Comparison of ENCODE assay signal across 10 mouse cellular contexts in the genomic region with DNA sequence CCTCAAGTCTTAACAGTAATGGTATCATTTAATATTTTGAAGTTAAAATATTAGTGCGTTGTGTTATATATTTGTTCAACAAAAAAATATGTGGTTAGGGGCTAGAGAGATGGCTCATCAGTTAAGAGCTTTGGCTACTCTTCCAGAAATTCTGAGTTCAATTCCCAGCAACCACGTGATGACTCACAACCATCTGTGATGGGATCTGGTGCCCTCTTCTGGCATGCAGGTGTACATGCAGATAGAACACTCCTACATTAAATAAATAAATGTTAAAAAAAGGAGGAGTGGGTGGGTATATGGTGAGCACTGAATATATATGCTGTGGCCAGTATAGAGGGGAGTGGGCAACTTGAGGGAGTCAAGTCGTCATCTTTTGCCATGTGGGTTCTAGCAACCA. TPM values are rescaled to one million over a fixed set of nuclear protein-coding genes. Genes with fewer than 3 reads are reported as not detected.
DNase-seq lines count a peak whose midpoint lies in the region; ATAC-seq and TF ChIP-seq lines count a peak whose summit lies in the region.
"Had no signal": no experiment of that assay in that cellular context is flagged by ENCODE, and none has a peak within 500 bp of the region (broad histone marks: within the 10 kb centered on the region; RNA-seq: fewer than 3 reads in every experiment).

No protein-coding gene starts in this region.

- WGBS in heart, adult 2 months: 76% methylated on average over 3 of the region's 3 CpGs
- WGBS in thymus, adult 2 months: 86% methylated on average over 3 of the region's 3 CpGs
- WGBS in forebrain, embryonic 13.5 days: 78% methylated on average over 3 of the region's 3 CpGs

- DNase-seq in heart, adult 2 months: no peak
- no peak for DNase-seq in heart, postnatal 4 days
- peak; percentile 22 for DNase-seq in thymus, adult 2 months
- no peak for DNase-seq in thymus, postnatal 0 days (ENCODE audit: low spot score)
- no peak for DNase-seq in ovary, postnatal 36 days (ENCODE audit: low spot score)
- DNase-seq in layer of hippocampus, adult 9-10 months (ENCODE audit: low spot score): no peak

- intact Hi-C loops in heart, adult 2 months (cut with DNase I): loop anchor here (5.0 kb wide), 1 partner anchor 37 kb away; no protein-coding TSS in a partner anchor

- no peaks in the 10 kb centered on the region for H3K27me3 ChIP-seq in heart, adult 2 months (ENCODE audit: control insufficient read depth, insufficient read depth, low read length)
- no peaks in the 10 kb centered on the region for H3K27me3 ChIP-seq in thymus, adult 2 months (ENCODE audit: control insufficient read depth, insufficient read depth, low read length)
- no peaks in the 10 kb centered on the region for H3K27me3 ChIP-seq in forebrain, embryonic 13.5 days
- H3K27me3 ChIP-seq: embryonic facial prominence, embryonic 13.5 days; limb, embryonic 13.5 days had no signal

- peaks cover 1% of the 10 kb centered on the region; the same call in 1 of the 2 replicates for H3K79me2 ChIP-seq in heart, adult 2 months (replicated peaks; ENCODE audit: control insufficient read depth, insufficient read depth, low read length)

- TF ChIP-seq POLR2A in heart, adult 2 months (IDR thresholded peaks at IDR 0.05; ENCODE audit: insufficient read depth, low read depth, low read length): no peak
- no peak for TF ChIP-seq POLR2A in thymus, adult 2 months (IDR thresholded peaks at IDR 0.05; ENCODE audit: control insufficient read depth, extremely low read depth, insufficient read depth, low read length, poor library complexity)

- H3K9me3 ChIP-seq in forebrain, embryonic 13.5 days (replicated peaks): no peaks in the 10 kb centered on the region
- H3K9me3 ChIP-seq: embryonic facial prominence, embryonic 13.5 days; limb, embryonic 13.5 days had no signal

- peak; percentile 58 for TF ChIP-seq CTCF in heart, adult 2 months (IDR thresholded peaks at IDR 0.05)
- no peak for TF ChIP-seq CTCF in thymus, adult 2 months (IDR thresholded peaks at IDR 0.05; ENCODE audit: borderline replicate concordance, control insufficient read depth, extremely low read depth, insufficient read depth, low read length, poor library complexity)

- TF ChIP-seq EP300 in heart, adult 2 months (IDR thresholded peaks at IDR 0.05; ENCODE audit: insufficient read depth, low read depth, low read length): no peak

- peaks cover 11% of the 10 kb centered on the region for H3K36me3 ChIP-seq in heart, adult 2 months (ENCODE audit: control insufficient read depth, insufficient read depth, low read length)
- peaks cover 57% of the 10 kb centered on the region for H3K36me3 ChIP-seq in thymus, adult 2 months (ENCODE audit: control insufficient read depth, insufficient read depth, low read length)
- H3K36me3 ChIP-seq in forebrain, embryonic 13.5 days (ENCODE audit: poor library complexity, severe bottlenecking): peaks cover 77% of the 10 kb centered on the region

- no peak overlapping the region for H3K4me3 ChIP-seq in heart, adult 2 months
- H3K4me3 ChIP-seq in thymus, adult 2 months (ENCODE audit: control insufficient read depth, insufficient read depth, low read length): no peak overlapping the region
- no peak overlapping the region for H3K4me3 ChIP-seq in forebrain, embryonic 13.5 days
- H3K4me3 ChIP-seq: embryonic facial prominence, embryonic 13.5 days; limb, embryonic 13.5 days had no signal

- no peak overlapping the region for H3K9ac ChIP-seq in heart, adult 2 months (ENCODE audit: low read depth, low read length)
- H3K9ac ChIP-seq in forebrain, embryonic 13.5 days: no peak overlapping the region
- H3K9ac ChIP-seq: embryonic facial prominence, embryonic 13.5 days; limb, embryonic 13.5 days had no signal

- no peak overlapping the region for H3K27ac ChIP-seq in heart, adult 2 months
- H3K27ac ChIP-seq in thymus, adult 2 months (ENCODE audit: control insufficient read depth, insufficient read depth, low read length): no peak overlapping the region
- no peak overlapping the region for H3K27ac ChIP-seq in forebrain, embryonic 13.5 days
- H3K27ac ChIP-seq: embryonic facial prominence, embryonic 13.5 days; limb, embryonic 13.5 days had no signal

- no peaks in the 10 kb centered on the region for H3K4me1 ChIP-seq in heart, adult 2 months (ENCODE audit: control insufficient read depth, insufficient read depth, low read length)
- no peaks in the 10 kb centered on the region for H3K4me1 ChIP-seq in thymus, adult 2 months (replicated peaks; ENCODE audit: control insufficient read depth, insufficient read depth, low read length)
- H3K4me1 ChIP-seq in forebrain, embryonic 13.5 days: peaks cover 19% of the 10 kb centered on the region
- H3K4me1 ChIP-seq: embryonic facial prominence, embryonic 13.5 days had no signal

- 0 out of 2 replicates have a peak, but pooled peaks have one; percentile 32 for ATAC-seq in erythroblast, adult 5-6 weeks (replicated peaks; ENCODE audit: low FRiP score, poor library complexity, severe bottlenecking)
- ATAC-seq in forebrain, embryonic 13.5 days: no peak

- H3K4me2 ChIP-seq in forebrain, embryonic 13.5 days: no peak overlapping the region
- H3K4me2 ChIP-seq: embryonic facial prominence, embryonic 13.5 days; limb, embryonic 13.5 days had no signal

RNA-seq across cellular contexts. Expression of a gene that starts 6.8 kb away (rescaled TPM):
- total RNA-seq in heart, adult 2 months (2021): 10 to 100 TPM; 26.2 to 27.6 TPM
- 8.1 and 19.2 TPM in 2 replicates for polyA plus RNA-seq in heart, adult 2 months (2012; rRNA removed)
- 10 to 100 TPM; 37.9 to 41.4 TPM for total RNA-seq in heart, postnatal 4 days (2021)
- polyA plus RNA-seq in thymus, adult 2 months (2012; rRNA removed): 24.0 and 32.9 TPM in 2 replicates
- polyA plus RNA-seq in thymus, postnatal 0 days (2015; fragmentation: Nextera tagmentation; extraction: Ambion mirVana): 141 and 143 TPM in 2 replicates
- 55.4 and 66.3 TPM in 2 replicates for total RNA-seq in erythroblast, adult 5-6 weeks (2015; ENCODE audit: low replicate concordance)
- 42.4 and 45.2 TPM in 2 replicates for total RNA-seq in erythroblast, adult 5-6 weeks (2017; ENCODE audit: low replicate concordance)
- 76.7 and 80.8 TPM in 2 replicates for polyA plus RNA-seq in forebrain, embryonic 13.5 days (2015; fragmentation: Nextera tagmentation; extraction: Ambion mirVana)

RNA-seq across cellular contexts. Expression of a gene that starts 6.8 kb away (rescaled TPM):
- 10 to 100 TPM; 49.6 to 52.8 TPM for total RNA-seq in heart, adult 2 months (2021)
- 7.7 and 15.7 TPM in 2 replicates for polyA plus RNA-seq in heart, adult 2 months (2012; rRNA removed)
- total RNA-seq in heart, postnatal 4 days (2021): 100 to 1,000 TPM in 1 of 2 experiments, 10 to 100 TPM in 1; 97.2 to 101 TPM
- 32.1 and 47.0 TPM in 2 replicates for polyA plus RNA-seq in thymus, adult 2 months (2012; rRNA removed)
- polyA plus RNA-seq in thymus, postnatal 0 days (2015; fragmentation: Nextera tagmentation; extraction: Ambion mirVana): 103 and 128 TPM in 2 replicates
- total RNA-seq in erythroblast, adult 5-6 weeks (2015; ENCODE audit: low replicate concordance): 69.4 and 75.4 TPM in 2 replicates
- 84.8 and 100 TPM in 2 replicates for total RNA-seq in erythroblast, adult 5-6 weeks (2017; ENCODE audit: low replicate concordance)
- 166 and 170 TPM in 2 replicates for polyA plus RNA-seq in forebrain, embryonic 13.5 days (2015; fragmentation: Nextera tagmentation; extraction: Ambion mirVana)

RNA-seq across cellular contexts. Expression of a gene that starts 24.3 kb away (rescaled TPM):
- total RNA-seq in heart, adult 2 months (2021): 100 to 1,000 TPM; 123 to 137 TPM
- 145 and 289 TPM in 2 replicates for polyA plus RNA-seq in heart, adult 2 months (2012; rRNA removed)
- 100 to 1,000 TPM; 176 to 181 TPM for total RNA-seq in heart, postnatal 4 days (2021)
- polyA plus RNA-seq in thymus, adult 2 months (2012; rRNA removed): 133 and 183 TPM in 2 replicates
- 469 and 501 TPM in 2 replicates for polyA plus RNA-seq in thymus, postnatal 0 days (2015; fragmentation: Nextera tagmentation; extraction: Ambion mirVana)
- total RNA-seq in erythroblast, adult 5-6 weeks (2015; ENCODE audit: low replicate concordance): 64.6 and 77.6 TPM in 2 replicates
- total RNA-seq in erythroblast, adult 5-6 weeks (2017; ENCODE audit: low replicate concordance): 28.6 and 29.4 TPM in 2 replicates
- polyA plus RNA-seq in forebrain, embryonic 13.5 days (2015; fragmentation: Nextera tagmentation; extraction: Ambion mirVana): 294 and 323 TPM in 2 replicates

RNA-seq across cellular contexts. Expression of a gene that starts 24.6 kb away (rescaled TPM):
- total RNA-seq in heart, adult 2 months (2021): 10 to 100 TPM; 24.6 to 25.1 TPM
- 18.4 and 30.1 TPM in 2 replicates for polyA plus RNA-seq in heart, adult 2 months (2012; rRNA removed)
- 10 to 100 TPM; 31.2 to 32.3 TPM for total RNA-seq in heart, postnatal 4 days (2021)
- 11.9 and 13.6 TPM in 2 replicates for polyA plus RNA-seq in thymus, adult 2 months (2012; rRNA removed)
- polyA plus RNA-seq in thymus, postnatal 0 days (2015; fragmentation: Nextera tagmentation; extraction: Ambion mirVana): 19.2 and 24.7 TPM in 2 replicates
- total RNA-seq in erythroblast, adult 5-6 weeks (2015; ENCODE audit: low replicate concordance): 6.9 and 18.6 TPM in 2 replicates
- 5.8 and 6.3 TPM in 2 replicates for total RNA-seq in erythroblast, adult 5-6 weeks (2017; ENCODE audit: low replicate concordance)
- 56.4 and 63.1 TPM in 2 replicates for polyA plus RNA-seq in forebrain, embryonic 13.5 days (2015; fragmentation: Nextera tagmentation; extraction: Ambion mirVana)
